Mouse (Mus musculus) CD4-positive helper T cell, adult 2 months (primary cell): ENCODE measurements around the gene Sucla2.
"Not testable (repeated sequence)": the region's sequence is repeated elsewhere in the genome, so short reads cannot be mapped to it uniquely, and the experiment has no call there.

Experiments
- DNase-seq: peaks from one replicate; pipeline ENCODE4 v3.0.0-alpha.2; 2012; ENCODE audit warnings: low read depth, missing footprints, low spot score

Sucla2 gene

DNA sequence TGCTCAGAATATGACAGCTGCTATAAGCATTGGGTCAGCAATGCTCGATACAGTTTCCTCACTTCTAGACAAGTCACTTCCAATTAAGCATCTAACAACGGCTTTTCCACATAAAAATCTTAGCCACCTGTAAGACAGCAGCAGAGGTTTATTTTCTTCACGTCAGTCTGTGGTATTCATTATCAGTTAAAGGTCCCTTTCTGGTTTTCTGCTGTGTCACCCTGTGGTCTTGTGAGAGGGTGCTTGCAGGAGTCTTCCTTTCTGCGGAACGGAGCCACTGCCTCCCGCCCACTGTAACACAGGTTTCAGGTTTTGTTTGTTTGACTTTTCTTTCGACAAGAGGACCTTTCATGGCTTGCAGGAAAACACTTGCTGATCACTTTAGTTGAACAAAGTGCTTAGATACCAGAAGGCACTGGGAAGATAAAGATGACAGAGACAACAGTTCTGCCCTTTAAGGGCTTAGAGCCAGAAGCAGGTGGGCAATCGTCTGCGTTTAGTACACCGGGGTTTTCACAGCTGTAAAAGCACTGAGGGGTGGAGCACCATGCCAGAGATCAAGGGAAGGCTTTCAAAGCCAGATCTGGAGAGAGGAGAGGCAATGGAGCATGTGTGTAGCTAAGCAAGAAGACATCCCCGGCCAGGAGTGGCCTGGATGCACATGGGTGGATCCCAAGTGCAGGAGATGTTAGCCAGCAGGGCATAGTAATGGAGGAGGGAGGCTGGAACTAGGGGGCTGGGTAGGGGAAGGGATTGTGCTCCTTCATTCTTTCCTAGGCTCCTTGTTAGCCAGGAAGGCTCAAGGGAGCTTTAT is 83.8 kb downstream of the Sucla2 start:
- peak; percentile 7 for DNase-seq

- DNase-seq: not testable (repeated sequence)
Observed at GRCm38 (mm10) chr14:73614961-73615360, 89.8 kb downstream of the Sucla2 start.

DNA sequence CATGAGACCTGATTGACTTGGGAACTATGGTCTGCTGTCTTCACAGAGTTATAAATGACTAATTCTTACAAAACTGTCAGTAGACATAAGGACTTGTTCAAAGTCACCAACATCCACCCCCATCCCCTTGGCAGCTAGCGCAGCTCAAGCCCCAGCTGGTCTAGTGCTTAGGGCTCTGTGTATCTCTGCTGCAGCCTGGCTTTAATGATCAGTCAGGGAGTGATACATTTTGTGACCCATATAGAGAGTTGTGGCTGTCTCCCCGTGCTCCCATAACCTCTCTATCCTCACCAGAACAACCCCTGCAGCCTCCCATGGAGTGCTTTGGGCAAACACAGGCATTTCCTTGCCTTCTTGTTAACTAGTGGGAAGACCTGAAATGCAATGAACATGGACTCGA is 95.8 kb downstream of the Sucla2 start:
- DNase-seq: no peak

GRCm38 (mm10) chr14:73622988-73623387 is 97.9 kb downstream of the Sucla2 start:
- no peak for DNase-seq

GRCm38 (mm10) chr14:73625469-73625868 is 100.3 kb downstream of the Sucla2 start:
- DNase-seq: no peak

GRCm38 (mm10) chr14:73631511-73631910 is 106.4 kb downstream of the Sucla2 start:
- DNase-seq: no peak

DNA sequence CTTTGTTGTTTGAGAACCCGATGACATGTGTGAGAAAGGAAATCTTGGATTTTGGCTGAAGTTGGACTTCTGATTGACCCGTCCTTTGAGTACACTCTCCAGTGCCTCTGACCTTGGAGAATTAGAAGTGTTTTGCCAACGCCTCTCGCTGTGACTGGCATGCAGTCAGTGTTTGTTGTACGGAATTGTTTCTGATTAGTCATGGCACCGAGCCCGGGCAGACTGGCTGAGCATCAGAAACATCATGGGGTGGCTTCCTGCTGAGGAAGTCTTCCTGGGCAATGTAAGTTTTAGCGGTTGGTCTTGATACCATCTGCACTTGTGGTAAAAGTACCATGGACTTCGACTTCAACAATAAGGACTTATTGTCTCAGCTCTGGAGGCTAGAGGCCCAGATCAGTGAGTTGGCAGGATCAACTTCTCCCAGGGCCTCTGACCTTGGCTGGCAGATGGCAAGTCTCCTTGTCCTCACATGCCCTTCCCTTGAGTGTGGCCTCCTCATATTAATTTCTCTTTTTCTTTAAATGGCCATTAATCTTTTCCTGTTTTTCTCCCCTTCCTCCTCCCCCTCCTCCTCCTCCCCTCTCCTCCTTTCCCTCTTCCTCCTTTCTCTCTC is 107.6 kb downstream of the Sucla2 start:
- no peak for DNase-seq

DNA sequence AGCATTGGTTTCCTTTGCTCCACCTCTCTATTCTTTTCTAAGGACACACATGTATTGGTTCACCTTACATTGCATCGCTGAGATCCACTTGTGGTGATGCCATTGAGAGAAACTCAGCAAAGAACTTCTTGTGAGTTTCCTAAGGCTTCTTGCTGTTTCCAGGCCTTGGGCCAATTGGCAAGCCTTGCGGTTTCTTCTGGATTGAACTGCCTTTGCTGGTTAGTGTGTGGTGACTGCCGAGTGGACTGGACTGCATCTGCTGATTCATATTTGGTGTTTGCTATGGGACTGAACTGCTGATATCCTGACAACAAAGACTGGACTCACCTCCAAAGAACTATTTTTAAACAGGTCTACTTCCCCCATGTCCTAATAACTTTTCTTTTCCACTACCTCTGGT is 109.2 kb downstream of the Sucla2 start:
- DNase-seq: no peak

DNA sequence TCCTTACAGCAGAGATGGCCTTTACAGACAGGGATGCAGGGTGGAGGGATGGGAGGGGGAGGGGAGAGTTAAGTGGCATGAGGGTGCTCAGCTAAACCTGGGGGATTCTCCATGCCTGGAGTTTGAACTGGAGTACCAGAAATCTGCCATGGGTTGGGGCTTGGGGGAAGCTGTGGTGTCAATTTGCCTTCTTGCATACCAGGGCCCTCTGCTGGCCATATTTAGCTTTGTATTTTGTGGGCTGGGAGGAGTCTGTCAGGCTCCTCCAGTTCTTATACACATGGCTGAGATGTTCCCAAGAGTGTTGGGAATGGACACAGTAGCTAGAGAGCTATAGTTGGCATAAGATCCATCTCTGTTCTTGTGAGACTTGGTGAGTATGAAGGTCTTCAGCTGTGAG is 112.3 kb downstream of the Sucla2 start:
- DNase-seq: peak; percentile 30
